Mouse (Mus musculus) stomach, postnatal 0 days (tissue): ENCODE data around the gene Tenm3.

Experiments
- CTCF ChIP-seq: IDR thresholded peaks from 2 replicates; pipeline ENCODE4 v1.5.1; 2016; ENCODE audit warnings: antibody characterized with exemption, low read depth, mild to moderate bottlenecking, moderate library complexity
- EP300 ChIP-seq: optimal IDR thresholded peaks from 2 replicates; pipeline ENCODE3; 2016; ENCODE audit warnings: antibody characterized with exemption

- TF ChIP-seq EP300 (no peak), CTCF (no peak)
Measured at GRCm38 (mm10) chr8:48367164-48367563, 476.6 kb downstream of the Tenm3 start.
